Mouse (Mus musculus) limb, embryonic 10.5 days (tissue): ENCODE measurements around the gene Npas3. TPM values are rescaled to one million over a fixed set of nuclear protein-coding genes. Genes with fewer than 3 reads are reported as not detected.
A peak's percentile ranks its signal among the peaks of the same experiment; 100 is the strongest.

Source experiments
- DNase-seq: peaks from one replicate; pipeline ENCODE4 v3.0.0-alpha.2; 2017; ENCODE audit warnings: low spot score
- H3K27ac ChIP-seq: fragments of 300-500 bp; sonication (generic); 2 replicates; pipeline ENCODE4 v1.5.1; 2016; ENCODE audit warnings: mild to moderate bottlenecking
- H3K27me3 ChIP-seq: fragments of 300-500 bp; sonication (generic); 2 replicates; pipeline ENCODE4 v1.6.1; 2016; ENCODE audit warnings: low read depth, mild to moderate bottlenecking; ENCODE audit not compliant: poor library complexity, severe bottlenecking
- H3K36me3 ChIP-seq: fragments of 300-500 bp; sonication (generic); 2 replicates; pipeline ENCODE4 v1.6.1; 2016; ENCODE audit warnings: mild to moderate bottlenecking, moderate library complexity
- H3K4me1 ChIP-seq: fragments of 300-500 bp; sonication (generic); 2 replicates; pipeline ENCODE4 v1.6.1; 2016
- H3K4me3 ChIP-seq: fragments of 300-500 bp; sonication (generic); 2 replicates; pipeline ENCODE4 v1.5.1; 2016; ENCODE audit warnings: mild to moderate bottlenecking, moderate library complexity
- H3K9me3 ChIP-seq: fragments of 300-500 bp; sonication (generic); replicated peaks from 2 replicates; pipeline ENCODE4 v1.6.1; 2016; ENCODE audit warnings: mild to moderate bottlenecking
- WGBS: fragments of 180-500 bp; shearing (Covaris S2); methylation state at CpG from one replicate; pipeline ENCODE4 v1.1.7; 2016; 5-methylcytosine and 5-hydroxymethylcytosine counted together
- polyA plus RNA-seq: library from polyadenylated mRNA; unstranded; fragments of >200 nt; fragmentation: Nextera tagmentation; extraction: Ambion mirVana; gene quantifications from 2 replicates; pipeline ENCODE4 v1.2.1, GENCODE M21; 2016

Gene Npas3
- polyA plus RNA-seq, 1 experiment from 2014 or later, result 0.91 TPM

- Histone ChIP-seq H3K9me3 (no peaks in the 10 kb centered on the region), H3K27me3 (no peaks in the 10 kb centered on the region), H3K36me3 (no peaks in the 10 kb centered on the region), H3K4me1 (peaks cover 13% of the 10 kb centered on the region; the same call in 1 of the 2 replicates), H3K27ac (no peak overlapping the region), H3K4me3 (no peak overlapping the region)
- no peak for DNase-seq
- 96% methylated on average over 3 of the region's 3 CpGs for WGBS
These were observed 748.7 kb downstream of the Npas3 start for GRCm38 (mm10) chr12:53997141-53997540.

GRCm38 (mm10) chr12:53999647-54000637 lies 751.5 kb downstream of the Npas3 start:
- no peak overlapping the region for H3K27ac ChIP-seq
- 66% methylated on average over 15 of the region's 15 CpGs for WGBS

GRCm38 (mm10) chr12:54002496-54002895 lies 754.0 kb downstream of the Npas3 start:
- no peaks in the 10 kb centered on the region for H3K27me3 ChIP-seq
- no peak overlapping the region for H3K4me3 ChIP-seq
- 70% methylated on average over 4 of the region's 4 CpGs for WGBS
- peaks cover 14% of the 10 kb centered on the region; the same call in 1 of the 2 replicates for H3K4me1 ChIP-seq
- H3K27ac ChIP-seq, result no peak overlapping the region
- H3K36me3 ChIP-seq, result no peaks in the 10 kb centered on the region
- no peak for DNase-seq
- H3K9me3 ChIP-seq, result no peaks in the 10 kb centered on the region

More at GRCm38 (mm10) chr12:53999647-54000637, 751.5 kb downstream of the Npas3 start:
- Histone ChIP-seq H3K4me3 (no peak overlapping the region), H3K9me3 (no peaks in the 10 kb centered on the region), H3K27me3 (no peaks in the 10 kb centered on the region), H3K36me3 (no peaks in the 10 kb centered on the region), H3K4me1 (peaks cover 18% of the 10 kb centered on the region; the same call in 1 of the 2 replicates)
- no peak for DNase-seq

GRCm38 (mm10) chr12:54004606-54005005 lies 756.1 kb downstream of the Npas3 start:
- Histone ChIP-seq H3K36me3 (no peaks in the 10 kb centered on the region), H3K4me3 (no peak overlapping the region), H3K27me3 (no peaks in the 10 kb centered on the region), H3K9me3 (no peaks in the 10 kb centered on the region), H3K4me1 (peaks cover 14% of the 10 kb centered on the region; the same call in 1 of the 2 replicates), H3K27ac (no peak overlapping the region)
- 53% methylated on average over 8 of the region's 8 CpGs for WGBS
- DNase-seq, result no peak

DNA sequence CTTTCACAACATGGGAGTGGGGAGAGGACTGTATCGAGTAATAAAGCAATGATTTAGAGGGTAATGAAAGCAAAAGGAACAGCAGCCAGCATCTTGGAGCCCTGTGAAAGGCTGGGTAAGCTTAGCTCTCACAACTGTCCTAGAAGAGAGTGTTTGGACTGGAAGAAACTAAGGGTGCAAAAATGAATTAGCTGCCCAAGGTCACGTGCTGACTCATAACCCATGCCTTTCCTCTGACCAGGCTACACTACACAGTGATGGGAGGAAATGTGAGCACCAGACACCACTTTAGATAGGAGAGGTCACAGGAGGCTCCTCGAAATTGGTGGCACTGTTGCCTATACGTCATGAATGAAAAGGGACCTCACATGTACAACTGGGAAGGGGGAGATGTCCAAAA lies 757.1 kb downstream of the Npas3 start:
- Histone ChIP-seq H3K36me3 (no peaks in the 10 kb centered on the region), H3K4me1 (peaks cover 5% of the 10 kb centered on the region; the same call in 1 of the 2 replicates), H3K9me3 (no peaks in the 10 kb centered on the region), H3K27ac (no peak overlapping the region), H3K27me3 (no peaks in the 10 kb centered on the region), H3K4me3 (no peak overlapping the region)
- 78% methylated on average over 4 of the region's 4 CpGs for WGBS
- no peak for DNase-seq

GRCm38 (mm10) chr12:54015304-54015703 lies 766.8 kb downstream of the Npas3 start:
- Histone ChIP-seq H3K4me1 (peaks cover 9% of the 10 kb centered on the region), H3K27ac (no peak overlapping the region), H3K27me3 (no peaks in the 10 kb centered on the region), H3K4me3 (no peak overlapping the region), H3K9me3 (no peaks in the 10 kb centered on the region), H3K36me3 (no peaks in the 10 kb centered on the region)
- DNase-seq, result no peak

DNA sequence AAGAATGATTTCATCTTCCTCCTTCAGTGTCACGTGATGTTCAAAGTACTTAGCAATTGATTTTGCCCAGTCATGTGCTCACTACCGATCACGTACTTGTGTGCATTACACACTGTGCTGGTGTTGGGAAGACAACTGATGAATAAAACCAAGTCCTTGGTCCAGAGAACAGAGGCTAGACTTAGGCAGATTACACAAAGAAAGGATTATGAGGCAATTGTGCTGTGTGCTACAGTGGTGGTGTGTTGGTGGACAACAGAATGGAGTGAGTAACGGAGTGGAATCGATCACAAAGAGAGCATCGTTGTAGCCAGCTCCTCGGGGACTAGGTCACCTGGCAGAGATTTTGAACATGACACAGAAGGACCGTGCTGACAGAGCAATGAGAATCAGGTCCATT lies 769.5 kb downstream of the Npas3 start:
- H3K27ac ChIP-seq, result no peak overlapping the region
- H3K9me3 ChIP-seq, result no peaks in the 10 kb centered on the region
- H3K36me3 ChIP-seq, result no peaks in the 10 kb centered on the region
- peaks cover 9% of the 10 kb centered on the region for H3K4me1 ChIP-seq
- H3K4me3 ChIP-seq, result no peak overlapping the region
- no peak for DNase-seq
- 91% methylated on average over 8 of the region's 8 CpGs for WGBS
- no peaks in the 10 kb centered on the region for H3K27me3 ChIP-seq

DNA sequence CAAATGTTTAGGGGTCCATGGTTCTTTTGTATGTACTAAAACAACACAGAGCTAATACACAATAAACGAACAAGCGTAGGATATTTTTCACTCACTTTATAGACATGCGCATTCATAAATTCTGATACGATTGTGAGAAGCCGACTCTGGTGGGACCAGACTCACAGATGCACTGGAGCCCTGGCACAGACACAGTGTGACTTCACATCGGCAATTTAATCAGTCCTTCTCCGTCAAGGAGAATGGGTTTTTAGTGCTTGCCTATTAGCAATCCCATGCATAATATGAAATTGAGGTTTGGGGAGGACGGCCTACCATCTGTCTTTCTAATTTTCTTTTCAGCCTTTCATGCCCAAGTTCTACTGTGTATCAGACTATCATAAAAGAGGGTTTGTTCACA lies 771.5 kb downstream of the Npas3 start:
- no peak for DNase-seq
- Histone ChIP-seq H3K9me3 (no peaks in the 10 kb centered on the region), H3K4me3 (no peak overlapping the region), H3K36me3 (no peaks in the 10 kb centered on the region), H3K4me1 (peaks cover 9% of the 10 kb centered on the region), H3K27ac (no peak overlapping the region), H3K27me3 (no peaks in the 10 kb centered on the region)
- 95% methylated on average over 8 of the region's 8 CpGs for WGBS

- Histone ChIP-seq H3K4me3 (no peak overlapping the region), H3K9me3 (no peaks in the 10 kb centered on the region), H3K4me1 (peaks cover 22% of the 10 kb centered on the region), H3K27me3 (no peaks in the 10 kb centered on the region), H3K36me3 (no peaks in the 10 kb centered on the region), H3K27ac (peak overlapping the region; percentile 84)
- DNase-seq, result no peak
- 27% methylated on average over 8 of the region's 8 CpGs for WGBS
These were observed 786.3 kb downstream of the Npas3 start for GRCm38 (mm10) chr12:54034666-54035346.

DNA sequence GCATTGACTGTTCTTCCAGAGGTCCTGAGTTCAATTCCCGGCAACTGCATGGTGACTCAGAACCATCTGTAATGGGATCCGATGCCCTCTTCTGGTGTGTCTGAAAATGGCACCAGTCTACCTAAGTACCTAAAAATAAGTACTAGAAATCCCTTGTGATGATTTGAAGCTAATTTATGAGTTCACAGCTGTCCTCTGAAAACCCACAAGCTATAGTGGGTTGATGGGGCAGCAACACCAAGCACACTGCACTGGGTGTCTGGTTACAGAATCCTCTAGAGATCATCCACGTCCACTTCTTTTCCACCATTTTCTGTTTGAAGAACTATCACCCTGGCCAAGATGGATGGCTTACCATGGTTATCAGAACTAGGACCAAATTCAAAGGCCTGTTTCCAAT lies 789.1 kb downstream of the Npas3 start:
- H3K4me3 ChIP-seq, result no peak overlapping the region
- 86% methylated on average over 3 of the region's 3 CpGs for WGBS

DNA sequence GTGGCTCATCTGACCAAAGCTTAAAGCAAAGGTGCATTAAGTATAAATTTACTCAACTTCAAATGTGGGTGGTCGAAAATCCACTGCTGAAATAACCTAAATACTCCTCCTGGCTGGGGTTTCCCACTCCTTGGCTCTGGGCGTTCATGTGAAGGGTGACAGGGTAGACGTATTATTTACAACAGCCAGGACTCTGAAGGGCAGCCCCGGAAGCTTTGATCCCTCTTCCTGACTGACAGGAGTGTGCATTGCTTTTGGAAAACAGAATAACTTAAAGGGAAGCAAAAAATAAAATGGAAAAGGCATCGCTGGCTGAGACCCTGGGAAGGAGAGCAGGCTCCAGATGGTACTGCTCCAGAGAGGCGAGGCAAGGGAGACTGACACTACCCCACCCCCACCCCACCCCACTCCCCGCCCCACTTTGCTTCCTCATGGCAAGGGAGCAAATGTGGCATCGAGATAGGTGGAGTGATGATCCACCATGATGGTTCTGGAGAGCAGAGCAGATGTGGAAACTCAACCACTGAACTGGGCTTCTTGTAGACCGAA lies 794.6 kb downstream of the Npas3 start:
- H3K27ac ChIP-seq, result no peak overlapping the region
- 55% methylated on average over 9 of the region's 9 CpGs for WGBS
- no peaks in the 10 kb centered on the region for H3K9me3 ChIP-seq
- H3K36me3 ChIP-seq, result no peaks in the 10 kb centered on the region
- no peak for DNase-seq
- no peaks in the 10 kb centered on the region for H3K27me3 ChIP-seq
- no peak overlapping the region for H3K4me3 ChIP-seq
- peaks cover 5% of the 10 kb centered on the region for H3K4me1 ChIP-seq

More for the DNA sequence above, 789.1 kb downstream of the Npas3 start:
- Histone ChIP-seq H3K9me3 (no peaks in the 10 kb centered on the region), H3K4me1 (peaks cover 22% of the 10 kb centered on the region), H3K36me3 (no peaks in the 10 kb centered on the region), H3K27me3 (no peaks in the 10 kb centered on the region), H3K27ac (no peak overlapping the region)
- no peak for DNase-seq

- WGBS, result 88% methylated on average over 15 of the region's 15 CpGs
- H3K4me3 ChIP-seq, result no peak overlapping the region
- no peak for DNase-seq
- peaks cover 5% of the 10 kb centered on the region for H3K4me1 ChIP-seq
- no peaks in the 10 kb centered on the region for H3K27me3 ChIP-seq
- H3K27ac ChIP-seq, result no peak overlapping the region
- no peaks in the 10 kb centered on the region for H3K9me3 ChIP-seq
- no peaks in the 10 kb centered on the region for H3K36me3 ChIP-seq
These were observed 796.3 kb downstream of the Npas3 start for GRCm38 (mm10) chr12:54044606-54045334.
